Mouse (Mus musculus) CH12.LX (cell line): Measurements from ENCODE around the gene Fmnl1. TPM values are rescaled to one million over a fixed set of nuclear protein-coding genes. Genes with fewer than 3 reads are reported as not detected.
A peak's percentile ranks its signal among the peaks of the same experiment; 100 is the strongest.

Source experiments
- DNase-seq: peaks from one replicate; pipeline ENCODE4 v3.0.0-alpha.2; 2013; ENCODE audit errors: extremely low read depth
- H3K27ac ChIP-seq: 2 replicates; pipeline ENCODE4 v1.5.1; 2012; ENCODE audit warnings: low read depth, mild to moderate bottlenecking, control low read depth, moderate library complexity; ENCODE audit not compliant: insufficient read depth
- H3K27me3 ChIP-seq: replicated peaks from 2 replicates; pipeline ENCODE3; 2012; ENCODE audit warnings: inconsistent platforms
- H3K36me3 ChIP-seq, 2 experiments: replicated peaks in 1 of 2; 2 replicates each; pipeline versions ENCODE3 to v1.6.1; 2012; ENCODE audit warnings: inconsistent platforms in 1 of 2, low read length in 1 of 2, mild to moderate bottlenecking in 1 of 2, mixed read lengths in 1 of 2, moderate library complexity in 1 of 2; ENCODE audit not compliant: control insufficient read depth in 1 of 2, insufficient read depth in 1 of 2
- H3K4me1 ChIP-seq, 2 experiments: 2 replicates each; pipeline ENCODE4 v1.6.1; 2012; ENCODE audit warnings: inconsistent platforms in 1 of 2, moderate library complexity in 1 of 2; ENCODE audit not compliant: insufficient read depth in 2 of 2, control insufficient read depth in 1 of 2
- H3K4me2 ChIP-seq: 2 replicates; pipeline ENCODE4 v1.6.1; 2012; ENCODE audit warnings: low read depth, mild to moderate bottlenecking, control low read depth; ENCODE audit not compliant: poor library complexity, insufficient read depth, severe bottlenecking
- H3K4me3 ChIP-seq, 3 experiments: fragments of 150-350 bp in 1 of 3; sonication (generic) in 1 of 3; replicated peaks in 1 of 3; 2 replicates each; pipeline versions ENCODE3 to v1.5.1; 2011 to 2012; ENCODE audit warnings: low read depth in 2 of 3, low read length in 2 of 3, mild to moderate bottlenecking in 2 of 3, moderate library complexity in 2 of 3, control low read depth in 1 of 3, improper control_type of control experiment in 1 of 3, inconsistent platforms in 1 of 3, mixed read lengths in 1 of 3; ENCODE audit not compliant: poor library complexity in 1 of 3
- H3K79me2 ChIP-seq: replicated peaks from 2 replicates; pipeline ENCODE4 v1.6.1; 2012; ENCODE audit warnings: mild to moderate bottlenecking, moderate library complexity; ENCODE audit not compliant: control insufficient read depth, poor library complexity, insufficient read depth, severe bottlenecking; ENCODE audit errors: extremely low read depth
- H3K9ac ChIP-seq: 2 replicates; pipeline ENCODE4 v1.6.1; 2012; ENCODE audit warnings: low read depth, mild to moderate bottlenecking, control low read depth, moderate library complexity; ENCODE audit not compliant: insufficient read depth
- H3K9me3 ChIP-seq: replicated peaks from 2 replicates; pipeline ENCODE3; 2012; ENCODE audit warnings: low read length, inconsistent platforms, mixed read lengths
- BHLHE40 ChIP-seq: IDR thresholded peaks from 2 replicates; pipeline ENCODE4 v1.6.1; 2011; ENCODE audit warnings: mild to moderate bottlenecking, low read depth, low read length, improper control_type of control experiment
- CHD1 ChIP-seq: IDR thresholded peaks from 2 replicates; pipeline ENCODE4 v1.6.1; 2012; ENCODE audit warnings: low read depth, low read length, improper control_type of control experiment, inconsistent platforms
- CHD2 ChIP-seq: IDR thresholded peaks from 2 replicates; pipeline ENCODE4 v1.6.1; 2011; ENCODE audit warnings: low read length, improper control_type of control experiment
- ELF1 ChIP-seq: IDR thresholded peaks from 2 replicates; pipeline ENCODE4 v1.6.1; 2014; ENCODE audit warnings: low read depth, mild to moderate bottlenecking, inconsistent platforms, low read length, improper control_type of control experiment
- EP300 ChIP-seq: IDR thresholded peaks from 2 replicates; pipeline ENCODE4 v1.6.1; 2011; ENCODE audit warnings: low read length, improper control_type of control experiment
- HCFC1 ChIP-seq: IDR thresholded peaks from 2 replicates; pipeline ENCODE4 v1.6.1; 2012; ENCODE audit warnings: low read depth, mild to moderate bottlenecking, inconsistent platforms, low read length, improper control_type of control experiment
- IRF4 ChIP-seq: IDR thresholded peaks from 2 replicates; pipeline ENCODE4 v1.6.1; 2014; ENCODE audit warnings: low read depth, mild to moderate bottlenecking, inconsistent platforms, low read length, improper control_type of control experiment
- JUN ChIP-seq: IDR thresholded peaks from 2 replicates; pipeline ENCODE4 v1.6.1; 2011; ENCODE audit warnings: low read depth, mild to moderate bottlenecking, low read length, improper control_type of control experiment, moderate library complexity; ENCODE audit not compliant: insufficient read depth
- JUND ChIP-seq: conservative IDR thresholded peaks from 2 replicates; pipeline ENCODE4 v1.6.1; 2011; ENCODE audit warnings: low read depth, low read length, improper control_type of control experiment
- MAFK ChIP-seq: IDR thresholded peaks from 2 replicates; pipeline ENCODE4 v1.6.1; 2011; ENCODE audit warnings: low read length, improper control_type of control experiment; ENCODE audit not compliant: insufficient replicate concordance
- MAX ChIP-seq: IDR thresholded peaks from 2 replicates; pipeline ENCODE4 v1.6.1; 2011; ENCODE audit warnings: low read length, improper control_type of control experiment
- MAZ ChIP-seq: IDR thresholded peaks from 2 replicates; pipeline ENCODE4 v1.6.1; 2012; ENCODE audit warnings: low read depth, mild to moderate bottlenecking, inconsistent platforms, low read length, improper control_type of control experiment, moderate library complexity
- MEF2A ChIP-seq: IDR thresholded peaks from 2 replicates; pipeline ENCODE4 v1.6.1; 2014; ENCODE audit warnings: low read depth, mild to moderate bottlenecking, inconsistent platforms, low read length, improper control_type of control experiment, borderline replicate concordance
- MXI1 ChIP-seq: IDR thresholded peaks from 2 replicates; pipeline ENCODE4 v1.6.1; 2011; ENCODE audit warnings: mild to moderate bottlenecking, low read depth, low read length, improper control_type of control experiment
- NELFE ChIP-seq: IDR thresholded peaks from 2 replicates; pipeline ENCODE4 v1.6.1; 2011; ENCODE audit warnings: low read depth, low read length, improper control_type of control experiment
- NRF1 ChIP-seq: IDR thresholded peaks from 2 replicates; pipeline ENCODE4 v1.6.1; 2014; ENCODE audit warnings: low read depth, mild to moderate bottlenecking, inconsistent platforms, low read length, improper control_type of control experiment, moderate library complexity
- PAX5 ChIP-seq: IDR thresholded peaks from 2 replicates; pipeline ENCODE4 v1.6.1; 2012; ENCODE audit warnings: low read length, inconsistent platforms, mixed read lengths
- POLR2AphosphoS2 ChIP-seq: IDR thresholded peaks from 2 replicates; pipeline ENCODE4 v1.6.1; 2011; ENCODE audit warnings: low read depth, low read length, improper control_type of control experiment
- RAD21 ChIP-seq: IDR thresholded peaks from 2 replicates; pipeline ENCODE4 v1.6.1; 2011; ENCODE audit warnings: low read depth, mild to moderate bottlenecking, low read length, improper control_type of control experiment, moderate library complexity
- RCOR1 ChIP-seq: conservative IDR thresholded peaks from 2 replicates; pipeline ENCODE4 v1.6.1; 2012; ENCODE audit warnings: low read depth, mild to moderate bottlenecking, inconsistent platforms, low read length, improper control_type of control experiment
- SIN3A ChIP-seq: IDR thresholded peaks from 2 replicates; pipeline ENCODE4 v1.6.1; 2012; ENCODE audit warnings: low read length, improper control_type of control experiment, inconsistent platforms
- SMC3 ChIP-seq: IDR thresholded peaks from 2 replicates; pipeline ENCODE4 v1.6.1; 2011; ENCODE audit warnings: low read depth, low read length, improper control_type of control experiment
- TBP ChIP-seq: conservative IDR thresholded peaks from 2 replicates; pipeline ENCODE4 v1.6.1; 2011; ENCODE audit warnings: low read depth, low read length, improper control_type of control experiment
- TCF12 ChIP-seq: IDR thresholded peaks from 2 replicates; pipeline ENCODE4 v1.6.1; 2014; ENCODE audit warnings: low read depth, mild to moderate bottlenecking, inconsistent platforms, low read length, improper control_type of control experiment
- UBTF ChIP-seq: IDR thresholded peaks from 2 replicates; pipeline ENCODE4 v1.6.1; 2012; ENCODE audit warnings: low read depth, mild to moderate bottlenecking, inconsistent platforms, low read length, improper control_type of control experiment, moderate library complexity
- USF1 ChIP-seq: IDR thresholded peaks from 2 replicates; pipeline ENCODE4 v1.6.1; 2014; ENCODE audit warnings: low read depth, mild to moderate bottlenecking, inconsistent platforms, low read length, improper control_type of control experiment
- USF2 ChIP-seq: conservative IDR thresholded peaks from 2 replicates; pipeline ENCODE4 v1.6.1; 2011; ENCODE audit warnings: low read depth, low read length, improper control_type of control experiment
- ZMIZ1 ChIP-seq: IDR thresholded peaks from 2 replicates; pipeline ENCODE4 v1.6.1; 2012; ENCODE audit warnings: low read depth, mild to moderate bottlenecking, inconsistent platforms, low read length, improper control_type of control experiment
- ZNF384 ChIP-seq: IDR thresholded peaks from 2 replicates; pipeline ENCODE4 v1.6.1; 2012; ENCODE audit warnings: low read depth, low read length, improper control_type of control experiment, inconsistent platforms
- dilution Hi-C: fragments of 300-500 bp; cut with MboI; formaldehyde crosslinking; loops from 2 replicates; pipeline ENCODE4 v1.14.3; 2020; ENCODE audit warnings: low sequenced_read_pairs; ENCODE audit not compliant: extremely low pct_unique_long_range_greater_than_20kb, extremely low pct_ligation_motif_present
- in situ Hi-C: fragments of 300-500 bp; cut with MboI; formaldehyde crosslinking; loops from 3 replicates; pipeline ENCODE4 v1.14.3; 2019; ENCODE audit warnings: low sequenced_read_pairs, low pct_ligation_motif_present, low pct_unique_long_range_greater_than_20kb, mixed read lengths
- polyA plus RNA-seq: library from polyadenylated mRNA; unstranded; fragments of >175 nt; gene quantifications from 2 replicates; pipeline ENCODE4 v1.2.1, GENCODE M21; 2012; ENCODE audit warnings: low read depth; ENCODE audit not compliant: insufficient read length
- total RNA-seq, 2 experiments: library from RNA; depleted of rRNA; stranded (reverse); fragments of 300-350 nt in 1 of 2; fragments of >200 nt in 1 of 2; gene quantifications; 2 replicates each; pipeline ENCODE4 v1.2.3; 2012 to 2014

Fmnl1 gene
- total and polyA plus RNA-seq, 3 experiments = 6.9 to 118 (median 35.0) TPM

- no peak; the same call in 1 of the 2 replicates for TF ChIP-seq RAD21
- no peak for TF ChIP-seq CHD1
Measured at GRCm38 (mm10) chr11:103175688-103176442, 5.0 kb downstream of the Fmnl1 start (continued).

- Histone ChIP-seq H3K9ac (peak overlapping the region; percentile 60), H3K27ac (peak overlapping the region; percentile 92), H3K27me3 (no peaks in the 10 kb centered on the region), H3K4me3 (peak overlapping the region in 1 of 3 experiments; percentile 10), H3K4me2 (peak overlapping the region; percentile 93), H3K79me2 (peaks cover 74% of the 10 kb centered on the region), H3K36me3 (peaks cover 21 to 30% of the 10 kb centered on the region in 2 experiments), H3K9me3 (no peaks in the 10 kb centered on the region), H3K4me1 (peaks cover 34 to 90% of the 10 kb centered on the region in 2 experiments)
- peak; percentile 78 for TF ChIP-seq CHD1
- 0 out of 2 replicates have a peak, but pooled peaks have one; percentile 64 for TF ChIP-seq ZMIZ1
- TF ChIP-seq EP300 = no peak; the same call in 1 of the 2 replicates
- TF ChIP-seq ELF1 = 0 out of 2 replicates have a peak, but pooled peaks have one; percentile 22
- no peak for TF ChIP-seq MAFK
- peak; percentile 1; the same call in 1 of the 2 replicates for TF ChIP-seq NELFE
- peak; percentile 37 for DNase-seq
- dilution Hi-C loops = no loop called here
- in situ Hi-C loops = no loop called here
Measured at GRCm38 (mm10) chr11:103176510-103176909, 5.6 kb downstream of the Fmnl1 start.

GRCm38 (mm10) chr11:103177216-103177615, 6.3 kb downstream of the Fmnl1 start:
- in situ Hi-C loops = no loop called here
- TF ChIP-seq MXI1 = peak; percentile 60; the same call in 1 of the 2 replicates
- no peak for TF ChIP-seq HCFC1
- TF ChIP-seq ZNF384 = no peak
- TF ChIP-seq ZMIZ1 = no peak
- TF ChIP-seq PAX5 = no peak
- no peak for TF ChIP-seq SIN3A
- no peak for TF ChIP-seq SMC3
- peak; percentile 92 for TF ChIP-seq MEF2A
- no peak for TF ChIP-seq JUN
- no peak for TF ChIP-seq CHD1
- TF ChIP-seq TBP = no peak
- no peak for TF ChIP-seq ELF1
- TF ChIP-seq JUND = no peak
- peak; percentile 13 for TF ChIP-seq USF1
- no peak for TF ChIP-seq RCOR1
- TF ChIP-seq TCF12 = peak; percentile 37; the same call in 1 of the 2 replicates
- no peak for TF ChIP-seq NRF1
- TF ChIP-seq BHLHE40 = peak; percentile 92
- no peak for TF ChIP-seq POLR2AphosphoS2
- TF ChIP-seq USF2 = no peak
- no peak for TF ChIP-seq CHD2
- TF ChIP-seq MAZ = no peak
- no peak for TF ChIP-seq UBTF
- TF ChIP-seq IRF4 = peak; percentile 34; the same call in 1 of the 2 replicates
- TF ChIP-seq MAX = peak; percentile 74

More at GRCm38 (mm10) chr11:103177216-103177615, 6.3 kb downstream of the Fmnl1 start:
- Histone ChIP-seq H3K27ac (peak overlapping the region; percentile 92), H3K27me3 (no peaks in the 10 kb centered on the region), H3K9ac (peak overlapping the region; percentile 60), H3K9me3 (no peaks in the 10 kb centered on the region), H3K4me1 (peaks cover 34 to 91% of the 10 kb centered on the region in 2 experiments), H3K4me3 (peak overlapping the region; percentile 10 to 51 (median 39)), H3K36me3 (peaks cover 28 to 37% of the 10 kb centered on the region in 2 experiments), H3K79me2 (peaks cover 67% of the 10 kb centered on the region), H3K4me2 (peak overlapping the region; percentile 93)
- peak; percentile 36 for DNase-seq
- dilution Hi-C loops = no loop called here
